Mouse (Mus musculus) small intestine, adult 2 months (tissue): Measurements from ENCODE around the gene Otud7a. TPM values are rescaled to one million over a fixed set of nuclear protein-coding genes. Genes with fewer than 3 reads are reported as not detected.
"Not testable (repeated sequence)": the region's sequence is repeated elsewhere in the genome, so short reads cannot be mapped to it uniquely, and the experiment has no call there.

Experiments used
- H3K27ac ChIP-seq: fragments of 200-500 bp; 2 replicates; pipeline ENCODE4 v1.5.1; 2012; ENCODE audit warnings: low read depth, low read length, control low read depth, inconsistent platforms; ENCODE audit not compliant: insufficient read depth
- H3K27me3 ChIP-seq: fragments of 200-500 bp; 2 replicates; pipeline ENCODE4 v1.6.1; 2012; ENCODE audit warnings: mild to moderate bottlenecking, moderate library complexity, low read length, inconsistent platforms; ENCODE audit not compliant: control insufficient read depth, insufficient read depth
- H3K36me3 ChIP-seq: fragments of 200-500 bp; 2 replicates; pipeline ENCODE4 v1.6.1; 2012; ENCODE audit warnings: mild to moderate bottlenecking, low read length, control low read depth, inconsistent platforms; ENCODE audit not compliant: control insufficient read depth, insufficient read depth
- H3K4me1 ChIP-seq: fragments of 200-500 bp; 2 replicates; pipeline ENCODE4 v1.6.1; 2012; ENCODE audit warnings: low read length, inconsistent platforms, mixed read lengths; ENCODE audit not compliant: control insufficient read depth, insufficient read depth, insufficient read length
- H3K4me3 ChIP-seq: fragments of 200-500 bp; 2 replicates; pipeline ENCODE4 v1.5.1; 2012; ENCODE audit warnings: low read depth, mild to moderate bottlenecking, control low read depth, inconsistent platforms, low read length, moderate library complexity
- CTCF ChIP-seq: fragments of 200-500 bp; IDR thresholded peaks from 2 replicates; pipeline ENCODE4 v1.5.1; 2012; ENCODE audit warnings: low read depth, mild to moderate bottlenecking, control low read depth, inconsistent platforms, low read length, moderate library complexity, mixed read lengths; ENCODE audit not compliant: insufficient replicate concordance, insufficient read length; ENCODE audit errors: extremely low read depth
- POLR2A ChIP-seq: fragments of 200-500 bp; IDR thresholded peaks from 2 replicates; pipeline ENCODE4 v1.6.1; 2012; ENCODE audit warnings: low read depth, mild to moderate bottlenecking, control low read depth, inconsistent platforms, low read length, moderate library complexity
- WGBS: fragments of 180-500 bp; shearing (Covaris S2); methylation state at CpG from one replicate; pipeline ENCODE4 v1.1.7; 2018; 5-methylcytosine and 5-hydroxymethylcytosine counted together
- polyA plus RNA-seq: library from polyadenylated mRNA; depleted of rRNA; stranded (reverse); fragments of >200 nt; gene quantifications from 2 replicates; pipeline ENCODE4 v1.2.3, GENCODE M21; 2012

Gene Otud7a
- polyA plus RNA-seq, 1 experiment = 0.15 TPM

DNA sequence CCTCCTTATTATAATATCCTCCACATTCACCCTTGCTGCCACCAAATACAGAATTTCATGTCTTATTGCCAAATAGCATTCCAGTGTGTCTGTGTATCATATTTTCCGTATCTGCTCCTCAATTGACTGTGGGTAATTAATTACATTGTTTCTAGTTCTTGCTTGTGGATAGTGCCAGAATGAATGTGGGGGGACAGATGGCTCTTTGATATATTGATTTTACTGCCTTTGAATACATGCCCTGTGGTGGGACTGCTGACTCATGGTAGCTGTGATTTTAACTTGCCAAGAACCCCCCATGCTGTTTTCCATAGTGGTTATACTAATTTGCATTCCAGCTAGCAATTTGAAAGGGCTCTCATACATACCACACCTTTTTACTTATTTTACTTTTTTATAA lies 215.7 kb downstream of the Otud7a start:
- 64% methylated on average over 1 of the region's 1 CpGs for WGBS
- H3K27me3 ChIP-seq = no peaks in the 10 kb centered on the region
- H3K36me3 ChIP-seq = no peaks in the 10 kb centered on the region
- TF ChIP-seq CTCF (no peak), POLR2A (no peak)
- no peak overlapping the region for H3K27ac ChIP-seq
- no peaks in the 10 kb centered on the region for H3K4me1 ChIP-seq
- no peak overlapping the region for H3K4me3 ChIP-seq

DNA sequence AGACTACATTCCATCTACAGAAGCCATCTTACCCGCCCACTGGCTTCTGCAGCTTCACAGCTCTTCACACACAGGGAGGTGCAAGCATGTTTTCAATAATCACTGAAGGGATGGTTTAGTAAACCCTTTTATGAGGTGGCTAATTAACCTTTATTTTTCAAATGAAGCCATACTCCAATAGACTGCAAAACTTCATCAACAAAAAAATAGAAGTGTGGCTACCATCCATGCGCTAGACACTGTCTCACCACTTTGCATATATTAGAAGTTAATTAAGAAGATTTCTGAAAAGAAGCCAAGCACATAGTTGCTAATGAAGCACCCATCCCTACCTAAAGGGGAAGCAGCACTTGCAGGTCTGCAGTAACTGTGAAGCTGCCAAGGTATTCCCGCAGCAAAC lies 218.2 kb downstream of the Otud7a start:
- WGBS = 88% methylated on average over 3 of the region's 3 CpGs

DNA sequence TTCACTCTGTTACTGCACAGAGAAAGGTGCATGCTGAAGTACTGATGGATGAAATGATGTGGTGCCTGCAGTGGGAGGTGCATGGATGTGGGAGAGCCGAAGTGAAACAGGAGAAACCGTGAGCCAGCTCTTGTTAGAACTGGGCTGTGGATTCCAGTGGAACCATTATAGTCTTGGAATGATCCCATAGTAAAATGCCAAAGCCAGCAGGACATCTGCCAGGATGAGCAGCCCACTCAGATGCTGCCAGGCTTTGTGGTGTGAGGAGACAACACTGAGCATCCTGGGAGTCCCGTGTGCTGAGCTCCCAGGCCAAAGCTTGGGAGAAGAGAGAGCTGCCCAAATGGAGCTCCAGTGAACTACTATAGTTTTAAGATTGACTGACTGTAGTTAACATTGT lies 220.9 kb downstream of the Otud7a start:
- no peak for TF ChIP-seq CTCF
- TF ChIP-seq POLR2A = no peak
- Histone ChIP-seq H3K4me1 (no peaks in the 10 kb centered on the region), H3K36me3 (no peaks in the 10 kb centered on the region), H3K27ac (no peak overlapping the region), H3K4me3 (no peak overlapping the region), H3K27me3 (no peaks in the 10 kb centered on the region)
- WGBS = 78% methylated on average over 3 of the region's 3 CpGs

More for the DNA sequence above, 218.2 kb downstream of the Otud7a start:
- Histone ChIP-seq H3K4me1 (no peaks in the 10 kb centered on the region), H3K4me3 (no peak overlapping the region), H3K36me3 (no peaks in the 10 kb centered on the region), H3K27me3 (no peaks in the 10 kb centered on the region), H3K27ac (no peak overlapping the region)
- TF ChIP-seq POLR2A = no peak
- TF ChIP-seq CTCF = no peak

DNA sequence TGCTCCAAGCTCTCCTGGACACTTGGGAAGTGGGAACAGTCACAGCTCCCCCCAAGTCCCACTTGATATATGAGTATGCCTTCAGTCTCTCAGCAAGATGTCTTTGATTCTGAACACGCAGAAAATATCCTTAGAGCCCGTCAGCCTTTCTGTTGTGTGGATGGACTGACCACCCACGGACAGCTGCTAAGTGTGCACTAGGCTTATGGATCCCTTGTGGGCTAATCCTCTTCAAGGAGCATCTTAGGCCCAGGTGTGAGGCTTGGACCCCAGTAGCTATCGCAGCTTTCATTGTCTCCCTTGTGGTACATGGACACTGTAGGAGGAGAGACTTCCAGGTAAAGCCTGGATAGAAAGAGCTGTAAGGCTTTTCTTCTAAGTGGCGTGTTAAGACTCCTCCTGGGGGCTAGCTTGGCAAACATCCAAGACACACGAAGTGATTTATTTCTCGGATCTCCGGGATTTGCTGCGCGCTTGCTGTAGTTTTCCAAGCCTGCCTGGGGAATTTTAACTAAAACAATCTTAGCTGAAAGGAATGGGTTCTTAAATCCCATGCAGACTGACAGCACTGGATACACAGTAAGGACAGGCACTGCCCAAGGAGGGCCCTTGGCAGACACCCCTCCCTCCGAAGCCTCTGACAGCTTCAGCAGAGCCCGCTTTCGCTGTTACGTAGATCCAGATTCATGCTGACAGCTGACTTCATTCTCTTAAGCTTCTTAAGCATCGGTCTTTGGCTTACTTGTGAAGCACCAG lies 223.6 kb downstream of the Otud7a start:
- H3K36me3 ChIP-seq = no peaks in the 10 kb centered on the region
- H3K27me3 ChIP-seq = no peaks in the 10 kb centered on the region
- H3K4me1 ChIP-seq = no peaks in the 10 kb centered on the region
- no peak overlapping the region for H3K27ac ChIP-seq
- no peak for TF ChIP-seq POLR2A
- no peak for TF ChIP-seq CTCF
- no peak overlapping the region for H3K4me3 ChIP-seq
- WGBS = 66% methylated on average over 15 of the region's 15 CpGs

DNA sequence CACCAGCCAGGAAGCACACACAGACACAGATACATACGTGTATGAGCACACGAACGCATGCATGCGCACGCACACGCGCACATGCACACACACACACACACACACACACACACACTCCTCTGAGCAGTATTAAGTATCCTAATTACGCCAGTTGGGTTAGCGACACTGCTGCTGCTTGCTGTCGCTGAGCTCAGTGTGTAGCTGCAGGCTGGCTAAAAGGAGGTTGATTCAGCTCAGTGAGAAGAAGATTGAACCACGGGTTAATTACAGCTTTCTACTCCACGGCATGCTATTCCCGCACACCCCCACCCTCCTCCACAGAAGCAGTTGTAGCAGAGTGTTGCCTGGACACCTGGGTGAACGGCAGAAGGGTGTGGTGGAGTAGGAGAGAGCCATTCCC lies 224.4 kb downstream of the Otud7a start:
- H3K27ac ChIP-seq = no peak overlapping the region
- no peaks in the 10 kb centered on the region for H3K4me1 ChIP-seq
- H3K27me3 ChIP-seq = no peaks in the 10 kb centered on the region
- 76% methylated on average over 14 of the region's 14 CpGs for WGBS
- TF ChIP-seq CTCF (no peak), POLR2A (no peak)
- H3K36me3 ChIP-seq = no peaks in the 10 kb centered on the region
- H3K4me3 ChIP-seq = no peak overlapping the region

DNA sequence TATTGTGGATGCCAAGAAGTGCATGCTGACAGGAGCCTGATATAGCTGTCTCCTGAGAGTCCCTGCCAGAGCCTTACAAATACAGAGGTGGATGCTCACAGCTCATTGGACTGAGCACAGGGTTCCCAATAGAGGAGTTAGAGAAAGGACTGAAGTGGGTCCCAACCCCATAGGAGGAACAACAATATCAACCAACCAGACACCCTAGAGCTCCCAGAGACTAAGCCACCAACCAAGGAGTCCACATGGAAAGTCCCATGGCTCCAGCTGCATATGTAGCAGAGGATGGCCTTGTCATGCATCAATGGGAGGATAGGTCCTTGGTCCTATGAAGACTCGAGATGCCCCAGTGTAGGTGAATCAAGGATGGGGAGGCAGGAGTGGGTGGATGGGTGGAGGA lies 226.4 kb downstream of the Otud7a start:
- WGBS = 71% methylated on average over 1 of the region's 1 CpGs
- H3K4me1 ChIP-seq, H3K36me3 ChIP-seq, H3K27ac ChIP-seq, H3K4me3 ChIP-seq, H3K27me3 ChIP-seq: not testable (repeated sequence)

DNA sequence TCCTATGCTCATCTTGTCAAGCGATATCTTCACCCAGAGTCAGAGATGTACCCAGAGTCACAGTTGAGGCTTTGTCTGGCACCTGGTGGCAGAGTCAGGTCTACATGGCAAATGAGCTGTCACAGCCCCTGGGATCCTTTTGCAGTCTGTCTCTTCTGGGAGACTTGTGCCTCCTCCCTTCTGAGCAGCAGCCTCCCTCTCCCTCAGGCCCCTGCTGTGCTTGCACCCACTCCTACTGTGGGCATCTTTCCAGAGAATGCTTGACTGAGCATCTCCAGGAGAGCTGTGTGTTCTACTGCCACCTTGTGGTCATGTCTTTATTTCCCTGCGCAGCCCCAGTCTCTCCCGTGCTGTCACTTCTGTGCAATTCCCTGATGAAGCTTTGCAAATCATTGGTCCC lies 227.4 kb downstream of the Otud7a start:
- TF ChIP-seq POLR2A (no peak), CTCF (peak; percentile 67; the same call in 1 of the 2 replicates)
- no peaks in the 10 kb centered on the region for H3K27me3 ChIP-seq
- no peak overlapping the region for H3K27ac ChIP-seq
- no peaks in the 10 kb centered on the region for H3K36me3 ChIP-seq
- WGBS = 22% methylated on average over 3 of the region's 3 CpGs
- no peak overlapping the region for H3K4me3 ChIP-seq
- H3K4me1 ChIP-seq = no peaks in the 10 kb centered on the region
